Mouse (Mus musculus) inflammation-experienced regulatory T-cells, adult 6 months (primary cell): ENCODE results near the gene Arhgap5. TPM values are rescaled to one million over a fixed set of nuclear protein-coding genes. Genes with fewer than 3 reads are reported as not detected.
"Not testable (repeated sequence)": the region's sequence is repeated elsewhere in the genome, so short reads cannot be mapped to it uniquely, and the experiment has no call there.

Source experiments
- ATAC-seq: one replicate; pipeline ENCODE4 v1.8.0; 2017
- polyA plus RNA-seq, 3 experiments: library from polyadenylated mRNA; unstranded; fragments of 100-300 nt; shearing (Covaris generic); gene quantifications; one replicate each; pipeline ENCODE4 v1.2.1; 2017

Arhgap5 gene
- polyA plus RNA-seq, 3 experiments from 2014 or later = 18.7 to 40.2 (median 38.0) TPM

- no peak for ATAC-seq
Measured at GRCm38 (mm10) chr12:52541294-52541693, 37.5 kb downstream of the Arhgap5 start.

- peak; percentile 66 for ATAC-seq
Measured at GRCm38 (mm10) chr12:52544532-52544931, 40.8 kb downstream of the Arhgap5 start.

- peak; percentile 94 for ATAC-seq
Measured at GRCm38 (mm10) chr12:52552085-52552484, 48.3 kb downstream of the Arhgap5 start.

GRCm38 (mm10) chr12:52555188-52555876 lies 51.6 kb downstream of the Arhgap5 start:
- no peak for ATAC-seq

GRCm38 (mm10) chr12:52565654-52566053 lies 61.9 kb downstream of the Arhgap5 start:
- ATAC-seq = no peak

- ATAC-seq = no peak
Measured at GRCm38 (mm10) chr12:52573371-52573770, 69.6 kb downstream of the Arhgap5 start.

GRCm38 (mm10) chr12:52586466-52586865 lies 82.7 kb downstream of the Arhgap5 start:
- not testable (repeated sequence) for ATAC-seq

DNA sequence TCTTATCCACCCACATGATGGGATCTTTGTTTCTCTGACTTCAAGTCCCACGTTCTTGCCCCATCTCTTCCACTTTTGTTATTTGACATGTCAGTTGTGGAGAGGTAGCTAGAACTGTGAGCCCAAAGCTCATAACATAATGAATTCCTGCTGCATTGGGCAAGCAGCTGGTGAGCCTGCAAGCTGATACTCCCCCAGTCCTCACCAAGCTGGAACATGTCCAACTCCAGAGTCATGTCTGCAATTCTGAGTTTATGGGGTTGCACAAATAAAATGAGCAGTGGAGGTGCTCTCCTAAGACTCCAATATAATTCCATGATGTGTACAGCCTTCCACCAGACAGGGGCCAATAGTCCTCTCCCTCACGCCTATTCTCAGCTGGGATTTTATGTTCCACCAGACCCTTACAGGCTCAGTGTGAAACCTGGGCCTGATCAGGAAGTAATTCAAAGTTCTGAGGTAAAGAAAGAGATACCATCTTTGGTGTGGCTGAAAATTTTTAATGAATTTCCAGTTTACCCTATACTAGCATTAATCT lies 83.8 kb downstream of the Arhgap5 start:
- ATAC-seq = peak; percentile 43

GRCm38 (mm10) chr12:52595389-52596185 lies 91.8 kb downstream of the Arhgap5 start:
- ATAC-seq = no peak

DNA sequence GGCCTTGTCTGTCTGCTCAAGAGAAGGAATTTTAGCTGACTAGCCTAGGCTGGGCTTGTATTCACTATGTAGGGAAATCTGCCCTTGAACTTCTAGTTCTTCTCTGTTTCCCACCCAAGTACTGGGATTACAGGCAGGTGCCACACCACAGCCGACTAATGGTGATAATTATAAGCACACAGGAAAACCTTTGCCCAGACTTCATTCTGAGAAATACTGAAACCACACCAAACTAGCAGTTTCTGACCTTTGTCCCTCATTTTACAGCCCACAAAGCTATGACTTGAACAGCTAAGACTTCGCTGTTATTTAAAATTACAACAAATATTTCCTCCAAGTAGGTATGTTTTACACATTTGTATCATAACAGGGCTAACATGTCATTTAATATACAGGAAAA lies 98.7 kb downstream of the Arhgap5 start:
- no peak for ATAC-seq

DNA sequence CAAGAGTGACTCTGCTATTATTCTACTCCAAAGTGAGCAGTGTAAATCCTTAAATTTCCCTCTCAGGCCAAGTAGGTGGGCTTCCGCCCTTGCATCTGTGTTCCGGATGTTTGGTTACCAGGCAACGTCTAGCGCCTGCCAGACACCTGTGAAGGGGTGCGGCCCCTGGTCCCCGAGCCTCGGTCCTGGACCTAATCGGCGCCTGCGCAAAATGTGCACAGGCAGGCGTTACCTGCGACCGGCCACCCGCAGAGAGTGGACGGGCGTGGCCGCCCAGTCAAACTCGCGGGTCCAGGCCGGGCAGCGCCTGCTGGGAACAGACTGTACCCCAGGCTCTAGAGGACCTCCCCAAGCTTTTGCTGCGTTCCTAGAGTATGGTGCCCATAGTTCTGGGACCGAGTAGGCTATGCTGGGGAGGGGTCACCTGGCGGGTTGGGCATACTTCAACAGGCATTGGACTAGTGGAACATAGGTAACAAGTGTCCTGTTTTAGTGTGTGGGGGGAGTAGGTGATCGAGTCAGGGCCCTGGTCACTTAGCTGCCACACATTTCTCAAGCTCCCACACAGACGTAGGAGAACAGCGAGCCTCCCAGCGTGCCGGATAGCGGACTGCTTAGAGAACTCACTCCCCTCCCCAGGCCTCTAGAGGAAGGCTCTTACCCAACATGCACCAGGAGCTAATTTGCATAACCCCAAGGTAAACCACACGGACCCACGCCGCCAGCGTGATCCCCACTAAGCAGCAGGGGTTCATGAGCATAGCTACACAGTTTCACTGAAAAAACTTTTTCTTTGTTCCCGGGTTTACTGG lies 99.3 kb downstream of the Arhgap5 start:
- peak; percentile 68 for ATAC-seq

- peak; percentile 26 for ATAC-seq
Measured at GRCm38 (mm10) chr12:52603695-52604255, 100.0 kb downstream of the Arhgap5 start.

GRCm38 (mm10) chr12:52604256-52604991 lies 100.7 kb downstream of the Arhgap5 start:
- ATAC-seq = peak; percentile 62

DNA sequence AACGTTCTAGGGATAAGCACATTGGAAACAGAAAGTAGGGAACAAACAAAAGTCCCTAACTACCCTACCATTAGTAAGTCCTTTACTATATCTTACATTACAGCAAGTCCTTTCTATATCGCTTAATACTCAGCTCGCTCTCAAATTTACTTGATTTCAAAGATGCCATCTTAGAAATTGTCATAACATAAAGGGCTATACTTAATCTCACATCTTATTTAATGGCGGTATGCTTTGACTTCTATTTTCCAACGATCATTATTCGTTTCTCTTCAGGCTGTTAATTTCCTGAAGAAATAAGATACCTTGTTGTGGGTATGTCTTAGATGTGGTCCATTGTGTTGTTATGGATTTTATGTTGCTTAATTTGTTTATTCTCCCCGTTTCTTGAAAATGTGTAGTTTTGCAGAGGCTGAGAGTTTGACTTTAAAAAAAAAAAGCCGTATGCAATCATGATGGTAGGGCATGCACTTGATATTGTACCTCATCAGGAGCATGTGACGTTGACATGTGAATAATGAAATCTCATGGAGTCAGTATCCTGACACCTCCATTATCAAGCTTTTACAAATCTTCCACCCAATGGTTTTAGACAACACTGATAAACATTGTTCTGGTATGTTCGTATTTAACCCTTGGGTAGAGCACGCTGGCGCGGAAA lies 101.3 kb downstream of the Arhgap5 start:
- ATAC-seq = peak; percentile 18

DNA sequence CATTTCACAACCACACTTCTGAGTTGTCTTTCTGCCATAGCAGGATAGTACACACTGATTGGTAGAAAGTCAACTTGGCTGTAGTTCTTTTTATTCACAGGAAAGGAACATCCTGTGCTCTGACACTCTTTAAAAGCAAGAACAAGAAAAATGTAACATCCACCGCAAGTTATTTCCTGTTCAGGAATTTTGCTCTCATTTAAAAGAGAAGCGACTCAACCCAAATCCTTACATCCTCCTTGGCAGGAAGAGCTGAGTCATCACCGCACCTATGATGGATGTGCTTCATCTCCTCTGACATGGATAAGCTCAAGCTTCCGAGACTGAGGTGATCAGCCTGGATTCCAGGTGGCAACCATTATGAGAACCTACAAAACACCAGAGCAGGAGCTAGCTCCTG lies 103.6 kb downstream of the Arhgap5 start:
- ATAC-seq = no peak

GRCm38 (mm10) chr12:52615703-52616102 lies 111.9 kb downstream of the Arhgap5 start:
- ATAC-seq = peak; percentile 61

DNA sequence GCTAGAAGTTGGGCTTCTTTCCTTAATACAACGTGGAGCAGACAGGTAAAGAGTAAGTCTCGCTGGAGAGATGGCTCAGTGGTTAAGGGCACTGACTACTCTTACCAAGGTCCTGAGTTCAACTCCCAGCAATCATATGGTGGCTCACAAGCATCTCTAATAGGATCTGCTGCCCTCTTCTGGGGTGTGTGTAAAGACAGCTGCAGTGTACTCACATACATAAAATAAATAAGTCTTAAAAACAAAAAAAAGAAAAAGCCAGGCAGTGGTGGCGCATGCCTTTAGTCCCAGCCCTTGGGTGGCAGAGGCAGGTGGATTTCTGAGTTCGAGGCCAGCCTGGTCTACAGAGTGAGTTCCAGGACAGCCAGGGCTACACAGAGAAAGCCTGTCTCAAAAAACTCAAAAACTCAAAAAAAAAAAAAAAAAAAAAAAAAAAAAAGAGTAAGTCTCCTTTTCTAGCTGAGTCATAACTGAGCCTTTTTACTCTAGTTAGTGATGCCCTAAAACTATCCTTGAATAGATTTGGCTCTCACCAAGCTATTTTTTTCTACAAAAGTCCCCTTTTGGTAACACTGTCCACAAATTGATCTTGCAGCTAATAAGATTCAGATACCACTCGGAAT lies 114.8 kb downstream of the Arhgap5 start:
- peak; percentile 55 for ATAC-seq

- no peak for ATAC-seq
Measured at GRCm38 (mm10) chr12:52619644-52620043, 115.9 kb downstream of the Arhgap5 start.
